Mouse (Mus musculus): ENCODE measurements at regions not wholly inside any gene's neighbourhood (a gene's known extent, or its start where the extent isn't known, plus 50 kb on each side); places are given as distances from the start of the nearest gene placed in this dataset.

- no peak for DNase-seq (ENCODE audit: extremely low read depth, low read depth)
Measured at GRCm38 (mm10) chr9:84922306-84922705, 390.3 kb upstream of the Gm11114 start.

GRCm38 (mm10) chr9:84923966-84924365 lies 388.6 kb upstream of the Gm11114 start:
- DNase-seq (ENCODE audit: extremely low read depth, low read depth), result no peak

- no peak for DNase-seq (ENCODE audit: extremely low read depth, low read depth)
Measured at GRCm38 (mm10) chr9:84936291-84937055, 376.1 kb upstream of the Gm11114 start.

- no peak for DNase-seq (ENCODE audit: extremely low read depth, low read depth)
Measured at GRCm38 (mm10) chr9:84966558-84967154, 345.9 kb upstream of the Gm11114 start.

GRCm38 (mm10) chr9:84969975-84970608 lies 342.5 kb upstream of the Gm11114 start:
- no peak for DNase-seq (ENCODE audit: extremely low read depth, low read depth)

- DNase-seq (ENCODE audit: extremely low read depth, low read depth), result no peak
Measured at GRCm38 (mm10) chr9:84977470-84977869, 335.1 kb upstream of the Gm11114 start.

- DNase-seq (ENCODE audit: extremely low read depth, low read depth), result no peak
Measured at GRCm38 (mm10) chr9:85003414-85003813, 309.2 kb upstream of the Gm11114 start.

- DNase-seq (ENCODE audit: extremely low read depth, low read depth), result no peak
Measured at GRCm38 (mm10) chr9:85011361-85011760, 301.2 kb upstream of the Gm11114 start.

- no peak for DNase-seq (ENCODE audit: extremely low read depth, low read depth)
Measured at GRCm38 (mm10) chr9:85048112-85048978, 264.2 kb upstream of the Gm11114 start.

- DNase-seq (ENCODE audit: extremely low read depth, low read depth), result no peak
Measured at GRCm38 (mm10) chr9:85052526-85052925, 260.0 kb upstream of the Gm11114 start.

GRCm38 (mm10) chr9:85079975-85080374 lies 232.6 kb upstream of the Gm11114 start:
- no peak for DNase-seq (ENCODE audit: extremely low read depth, low read depth)

GRCm38 (mm10) chr9:85088556-85089338 lies 223.8 kb upstream of the Gm11114 start:
- DNase-seq (ENCODE audit: extremely low read depth, low read depth), result no peak

- no peak for DNase-seq (ENCODE audit: extremely low read depth, low read depth)
Measured at GRCm38 (mm10) chr9:85090297-85090696, 222.3 kb upstream of the Gm11114 start.

- DNase-seq (ENCODE audit: extremely low read depth, low read depth), result no peak
Measured at GRCm38 (mm10) chr9:85095234-85095633, 217.3 kb upstream of the Gm11114 start.

GRCm38 (mm10) chr9:85096520-85096919 lies 216.1 kb upstream of the Gm11114 start:
- DNase-seq (ENCODE audit: extremely low read depth, low read depth), result no peak

GRCm38 (mm10) chr9:85112928-85113327 lies 199.6 kb upstream of the Gm11114 start:
- DNase-seq (ENCODE audit: extremely low read depth, low read depth), result no peak

GRCm38 (mm10) chr9:85114234-85114633 lies 198.3 kb upstream of the Gm11114 start:
- DNase-seq (ENCODE audit: extremely low read depth, low read depth), result no peak

GRCm38 (mm10) chr9:85120061-85120460 lies 192.5 kb upstream of the Gm11114 start:
- no peak for DNase-seq (ENCODE audit: extremely low read depth, low read depth)

- DNase-seq (ENCODE audit: extremely low read depth, low read depth), result no peak
Measured at GRCm38 (mm10) chr9:85121059-85121458, 191.5 kb upstream of the Gm11114 start.

- no peak for DNase-seq (ENCODE audit: extremely low read depth, low read depth)
Measured at GRCm38 (mm10) chr9:85123706-85124105, 188.9 kb upstream of the Gm11114 start.

- DNase-seq (ENCODE audit: extremely low read depth, low read depth), result no peak
Measured at GRCm38 (mm10) chr9:85125775-85126174, 186.8 kb upstream of the Gm11114 start.
